Mouse (Mus musculus) liver, postnatal 0 days (tissue): ENCODE data around the gene Tas2r143. TPM values are rescaled to one million over a fixed set of nuclear protein-coding genes. Genes with fewer than 3 reads are reported as not detected.

ENCODE experiments used
- ATAC-seq: fragments of 200-750 bp; cut with Nextera tagmentation; 2 replicates; pipeline ENCODE4 v1.8.0; 2017; ENCODE audit warnings: mild to moderate bottlenecking, moderate library complexity
- DNase-seq: peaks from one replicate; pipeline ENCODE4 v3.0.0-alpha.2; 2016
- H3K27ac ChIP-seq: fragments of 300-500 bp; sonication (generic); 2 replicates; pipeline ENCODE4 v1.5.1; 2014; ENCODE audit warnings: antibody characterized with exemption, moderate library complexity, mild to moderate bottlenecking, low read depth
- H3K27me3 ChIP-seq: fragments of 300-500 bp; sonication (generic); 2 replicates; pipeline ENCODE4 v1.6.1; 2014; ENCODE audit warnings: low read length, control low read depth, mixed read lengths; ENCODE audit not compliant: insufficient read depth
- H3K36me3 ChIP-seq: fragments of 300-500 bp; sonication (generic); replicated peaks from 2 replicates; pipeline ENCODE4 v1.6.1; 2014; ENCODE audit warnings: mild to moderate bottlenecking, control low read depth, low read length, moderate library complexity, mixed read lengths; ENCODE audit not compliant: insufficient read depth
- H3K4me1 ChIP-seq: fragments of 300-500 bp; sonication (generic); 2 replicates; pipeline ENCODE4 v1.6.1; 2014; ENCODE audit warnings: antibody characterized with exemption, mild to moderate bottlenecking, control low read depth; ENCODE audit not compliant: insufficient read depth
- H3K4me2 ChIP-seq: fragments of 300-500 bp; sonication (generic); 2 replicates; pipeline ENCODE4 v1.6.1; 2014; ENCODE audit warnings: low read depth, mild to moderate bottlenecking, low read length, moderate library complexity, mixed read lengths
- H3K4me3 ChIP-seq: fragments of 300-500 bp; sonication (generic); 2 replicates; pipeline ENCODE4 v1.5.1; 2014; ENCODE audit warnings: low read depth, low read length
- H3K9ac ChIP-seq: fragments of 300-500 bp; sonication (generic); replicated peaks from 2 replicates; pipeline ENCODE4 v1.6.1; 2014; ENCODE audit warnings: mild to moderate bottlenecking, moderate library complexity
- H3K9me3 ChIP-seq: fragments of 300-500 bp; sonication (generic); 2 replicates; pipeline ENCODE4 v1.6.1; 2016; ENCODE audit warnings: mild to moderate bottlenecking, control low read depth, low read length, mixed read lengths
- CTCF ChIP-seq: sonication (generic); IDR thresholded peaks from 2 replicates; pipeline ENCODE4 v1.5.1; 2016; ENCODE audit warnings: antibody characterized with exemption, low read depth
- EP300 ChIP-seq: IDR thresholded peaks from 2 replicates; pipeline ENCODE4 v1.6.1; 2016; ENCODE audit warnings: antibody characterized with exemption, low read depth, mild to moderate bottlenecking
- WGBS: fragments of 180-500 bp; shearing (Covaris S2); extraction: QIAGEN DNeasy Blood & Tissue Kit; methylation state at CpG from one replicate; pipeline ENCODE4 v1.1.7; 2014; ENCODE audit not compliant: insufficient replicate concordance; 5-methylcytosine and 5-hydroxymethylcytosine counted together
- polyA plus RNA-seq: library from polyadenylated mRNA; unstranded; fragments of >200 nt; fragmentation: Nextera tagmentation; extraction: Ambion mirVana; gene quantifications from 2 replicates; pipeline ENCODE4 v1.2.1, GENCODE M21; 2015

The Tas2r143 gene
- polyA plus RNA-seq, 1 experiment from 2014 or later: not detected

- H3K9me3 ChIP-seq: no peaks in the 10 kb centered on the region
- H3K27ac ChIP-seq: no peak within 1 kb of the TSS
- H3K36me3 ChIP-seq: no peaks in the 10 kb centered on the region
- H3K4me3 ChIP-seq: no peak within 1 kb of the TSS
- H3K4me1 ChIP-seq: peaks cover 9% of the 10 kb centered on the region; the same call in 1 of the 2 replicates
- ATAC-seq: no peak
- DNase-seq: no peak
- WGBS: 60% methylated on average over 6 of the region's 6 CpGs
- TF ChIP-seq CTCF (no peak), EP300 (no peak)
- no peak within 1 kb of the TSS for H3K9ac ChIP-seq
- H3K27me3 ChIP-seq: no peaks in the 10 kb centered on the region
- H3K4me2 ChIP-seq: no peak within 1 kb of the TSS
These were observed 34.4 kb downstream of the Tas2r143 start, which contains the start of gene Tas2r126 for GRCm38 (mm10) chr6:42434446-42434845. Gene Tas2r126, plus strand, starts transcription at chr6:42434535.

- no peak for TF ChIP-seq CTCF
- peak; percentile 83 for TF ChIP-seq EP300
- Histone ChIP-seq H3K4me2 (no peak overlapping the region), H3K4me1 (peaks cover 9% of the 10 kb centered on the region; the same call in 1 of the 2 replicates), H3K4me3 (no peak overlapping the region), H3K27me3 (no peaks in the 10 kb centered on the region), H3K9ac (no peak overlapping the region), H3K27ac (no peak overlapping the region), H3K36me3 (no peaks in the 10 kb centered on the region), H3K9me3 (no peaks in the 10 kb centered on the region)
- 44% methylated on average over 2 of the region's 2 CpGs for WGBS
- ATAC-seq (peak; percentile 64), DNase-seq (no peak)
These were observed 35.5 kb downstream of the Tas2r143 start for GRCm38 (mm10) chr6:42435490-42435889.

- Histone ChIP-seq H3K36me3 (no peaks in the 10 kb centered on the region), H3K4me1 (no peaks in the 10 kb centered on the region), H3K4me3 (no peak overlapping the region), H3K9ac (no peak overlapping the region), H3K27ac (no peak overlapping the region), H3K9me3 (no peaks in the 10 kb centered on the region), H3K4me2 (no peak overlapping the region), H3K27me3 (no peaks in the 10 kb centered on the region)
- no peak for DNase-seq
- 44% methylated on average over 2 of the region's 2 CpGs for WGBS
- TF ChIP-seq EP300 (no peak), CTCF (no peak)
- no peak for ATAC-seq
These were observed 41.4 kb downstream of the Tas2r143 start for GRCm38 (mm10) chr6:42441395-42441794.

- Histone ChIP-seq H3K27me3 (no peaks in the 10 kb centered on the region), H3K27ac (no peak overlapping the region), H3K9me3 (no peaks in the 10 kb centered on the region), H3K9ac (no peak overlapping the region), H3K36me3 (no peaks in the 10 kb centered on the region), H3K4me1 (no peaks in the 10 kb centered on the region), H3K4me3 (no peak overlapping the region), H3K4me2 (no peak overlapping the region)
- DNase-seq: no peak
- 56% methylated on average over 2 of the region's 2 CpGs for WGBS
- no peak for ATAC-seq
- TF ChIP-seq EP300: no peak
- no peak for TF ChIP-seq CTCF
These were observed 44.5 kb downstream of the Tas2r143 start for GRCm38 (mm10) chr6:42444491-42444890.

DNA sequence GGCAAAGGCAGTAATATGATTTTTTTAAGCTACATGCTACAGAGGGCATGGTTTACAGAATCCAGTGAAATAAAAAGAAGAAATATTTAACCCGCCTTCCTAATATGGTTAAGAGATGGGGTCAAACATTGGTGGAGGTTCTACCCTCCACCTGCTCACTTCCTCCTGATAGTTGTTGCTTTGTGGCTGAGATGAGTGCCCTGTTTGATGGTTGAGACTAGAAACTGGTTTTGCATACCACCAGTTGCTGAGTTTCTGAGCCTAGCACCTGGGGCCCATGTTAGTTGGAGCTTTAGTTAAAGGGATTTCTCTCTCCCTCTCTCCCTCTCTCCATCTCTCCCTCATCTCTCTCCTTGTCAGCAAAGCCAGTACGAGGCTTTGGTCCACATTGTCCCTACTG is 47.3 kb downstream of the Tas2r143 start:
- Histone ChIP-seq H3K27me3 (no peaks in the 10 kb centered on the region), H3K36me3 (no peaks in the 10 kb centered on the region), H3K4me1 (no peaks in the 10 kb centered on the region), H3K4me2 (no peak overlapping the region), H3K4me3 (no peak overlapping the region), H3K9me3 (no peaks in the 10 kb centered on the region), H3K27ac (no peak overlapping the region), H3K9ac (no peak overlapping the region)
- ATAC-seq (no peak), DNase-seq (no peak)
- WGBS: 62% methylated on average over 2 of the region's 2 CpGs
- no peak for TF ChIP-seq CTCF
- TF ChIP-seq EP300: no peak

Other genes starting within 250 kb of the Tas2r143 start
- not detected in 2 replicates for gene Tas2r144, start 184.9 kb upstream of the Tas2r143 start, polyA plus RNA-seq
- gene Gstk1, start 154.3 kb upstream of the Tas2r143 start, polyA plus RNA-seq: 20.5 and 26.7 TPM in 2 replicates
- gene Tmem139, start 138.3 kb upstream of the Tas2r143 start, polyA plus RNA-seq: not detected in 2 replicates
- 10.3 and 11.1 TPM in 2 replicates for gene Casp2, start 135.3 kb upstream of the Tas2r143 start, polyA plus RNA-seq
- gene Clcn1, start 113.6 kb upstream of the Tas2r143 start, polyA plus RNA-seq: 0.09 TPM in 1 of 2 replicates, not detected in the other
- gene Fam131b, start 75.6 kb upstream of the Tas2r143 start, polyA plus RNA-seq: not detected in 2 replicates
- gene Zyx, start 50.6 kb upstream of the Tas2r143 start, polyA plus RNA-seq: 55.3 and 57.8 TPM in 2 replicates
- gene Epha1, start 27.0 kb upstream of the Tas2r143 start, polyA plus RNA-seq: 16.8 and 18.7 TPM in 2 replicates
- gene Tas2r135, start 5.2 kb downstream of the Tas2r143 start, polyA plus RNA-seq: not detected in 2 replicates
- gene Tas2r126, start 34.3 kb downstream of the Tas2r143 start, polyA plus RNA-seq: not detected in 2 replicates
- not detected in 2 replicates for gene Olfr458, start 65.0 kb downstream of the Tas2r143 start, polyA plus RNA-seq
- not detected in 2 replicates for gene Olfr457, start 76.1 kb downstream of the Tas2r143 start, polyA plus RNA-seq
- not detected in 2 replicates for gene Olfr456, start 87.0 kb downstream of the Tas2r143 start, polyA plus RNA-seq
- not detected in 2 replicates for gene Olfr455, start 147.3 kb downstream of the Tas2r143 start, polyA plus RNA-seq
- not detected in 2 replicates for gene Tcaf3, start 197.5 kb downstream of the Tas2r143 start, polyA plus RNA-seq
- 0.11 and 0.12 TPM in 2 replicates for gene Tcaf2, start 245.0 kb downstream of the Tas2r143 start, polyA plus RNA-seq